Mouse (Mus musculus): ENCODE data around the gene Reps1. TPM values are rescaled to one million over a fixed set of nuclear protein-coding genes. Genes with fewer than 3 reads are reported as not detected.

The Reps1 gene
- polyA plus RNA-seq, 1 experiment from 2014 or later, result 33.2 TPM

GRCm38 (mm10) chr10:18090691-18091090 lies 35.0 kb downstream of the Reps1 start:
- ATAC-seq (replicated peaks; ENCODE audit: low FRiP score) (no peak), DNase-seq (ENCODE audit: low spot score) (no peak)
- Histone ChIP-seq H3K9ac (ENCODE audit: low read length) (no peak overlapping the region), H3K27ac (ENCODE audit: low read depth, low read length) (no peak overlapping the region), H3K4me1 (replicated peaks; ENCODE audit: control insufficient read depth, insufficient read depth, low read length) (no peaks in the 10 kb centered on the region), H3K4me2 (ENCODE audit: low read depth, low read length, severe bottlenecking) (no peak overlapping the region), H3K27me3 (ENCODE audit: control insufficient read depth, insufficient read depth, low read length) (no peaks in the 10 kb centered on the region), H3K36me3 (ENCODE audit: control insufficient read depth, insufficient read depth, low read length) (no peaks in the 10 kb centered on the region; the same call in 1 of the 2 replicates), H3K9me3 (ENCODE audit: control insufficient read depth, low read length) (no peaks in the 10 kb centered on the region), H3K4me3 (ENCODE audit: low read depth, low read length) (no peak overlapping the region)

- Histone ChIP-seq H3K4me1 (replicated peaks; ENCODE audit: control insufficient read depth, insufficient read depth, low read length) (no peaks in the 10 kb centered on the region), H3K4me3 (ENCODE audit: low read depth, low read length) (no peak overlapping the region), H3K9me3 (ENCODE audit: control insufficient read depth, low read length) (no peaks in the 10 kb centered on the region), H3K27ac (ENCODE audit: low read depth, low read length) (no peak overlapping the region), H3K36me3 (ENCODE audit: control insufficient read depth, insufficient read depth, low read length) (no peaks in the 10 kb centered on the region; the same call in 1 of the 2 replicates), H3K27me3 (ENCODE audit: control insufficient read depth, insufficient read depth, low read length) (no peaks in the 10 kb centered on the region), H3K4me2 (ENCODE audit: low read depth, low read length, severe bottlenecking) (no peak overlapping the region), H3K9ac (ENCODE audit: low read length) (no peak overlapping the region)
- WGBS, result 70% methylated on average over 5 of the region's 5 CpGs
- ATAC-seq (replicated peaks; ENCODE audit: low FRiP score) (no peak), DNase-seq (ENCODE audit: low spot score) (no peak)
These were observed 46.5 kb downstream of the Reps1 start for GRCm38 (mm10) chr10:18102166-18102565.

GRCm38 (mm10) chr10:18107471-18107870 lies 51.8 kb downstream of the Reps1 start:
- Histone ChIP-seq H3K4me3 (ENCODE audit: low read depth, low read length) (no peak overlapping the region), H3K4me1 (replicated peaks; ENCODE audit: control insufficient read depth, insufficient read depth, low read length) (no peaks in the 10 kb centered on the region), H3K9me3 (ENCODE audit: control insufficient read depth, low read length) (no peaks in the 10 kb centered on the region), H3K36me3 (ENCODE audit: control insufficient read depth, insufficient read depth, low read length) (no peaks in the 10 kb centered on the region), H3K9ac (ENCODE audit: low read length) (no peak overlapping the region), H3K27me3 (ENCODE audit: control insufficient read depth, insufficient read depth, low read length) (no peaks in the 10 kb centered on the region), H3K4me2 (ENCODE audit: low read depth, low read length, severe bottlenecking) (no peak overlapping the region), H3K27ac (ENCODE audit: low read depth, low read length) (no peak overlapping the region)
- WGBS, result 82% methylated on average over 5 of the region's 5 CpGs
- DNase-seq (ENCODE audit: low spot score) (no peak), ATAC-seq (replicated peaks; ENCODE audit: low FRiP score) (no peak)

- Histone ChIP-seq H3K36me3 (ENCODE audit: control insufficient read depth, insufficient read depth, low read length) (no peaks in the 10 kb centered on the region), H3K4me1 (replicated peaks; ENCODE audit: control insufficient read depth, insufficient read depth, low read length) (no peaks in the 10 kb centered on the region), H3K27me3 (ENCODE audit: control insufficient read depth, insufficient read depth, low read length) (no peaks in the 10 kb centered on the region), H3K27ac (ENCODE audit: low read depth, low read length) (no peak overlapping the region), H3K9me3 (ENCODE audit: control insufficient read depth, low read length) (no peaks in the 10 kb centered on the region), H3K4me3 (ENCODE audit: low read depth, low read length) (no peak overlapping the region), H3K9ac (ENCODE audit: low read length) (no peak overlapping the region), H3K4me2 (ENCODE audit: low read depth, low read length, severe bottlenecking) (no peak overlapping the region)
- ATAC-seq (replicated peaks; ENCODE audit: low FRiP score), result no peak
- no peak for DNase-seq (ENCODE audit: low spot score)
These were observed 55.3 kb downstream of the Reps1 start for GRCm38 (mm10) chr10:18110940-18111339.

GRCm38 (mm10) chr10:18113473-18114093 lies 57.9 kb downstream of the Reps1 start:
- H3K4me1 ChIP-seq (replicated peaks; ENCODE audit: control insufficient read depth, insufficient read depth, low read length), result no peaks in the 10 kb centered on the region
- no peak overlapping the region for H3K4me2 ChIP-seq (ENCODE audit: low read depth, low read length, severe bottlenecking)
- no peaks in the 10 kb centered on the region for H3K36me3 ChIP-seq (ENCODE audit: control insufficient read depth, insufficient read depth, low read length)
- H3K9ac ChIP-seq (ENCODE audit: low read length), result no peak overlapping the region
- WGBS, result 84% methylated on average over 10 of the region's 10 CpGs
- H3K4me3 ChIP-seq (ENCODE audit: low read depth, low read length), result no peak overlapping the region
- H3K9me3 ChIP-seq (ENCODE audit: control insufficient read depth, low read length), result no peaks in the 10 kb centered on the region
- ATAC-seq (replicated peaks; ENCODE audit: low FRiP score), result no peak
- DNase-seq (ENCODE audit: low spot score), result no peak
- no peaks in the 10 kb centered on the region for H3K27me3 ChIP-seq (ENCODE audit: control insufficient read depth, insufficient read depth, low read length)
- no peak overlapping the region for H3K27ac ChIP-seq (ENCODE audit: low read depth, low read length)

GRCm38 (mm10) chr10:18118336-18118735 lies 62.7 kb downstream of the Reps1 start:
- H3K27me3 ChIP-seq (ENCODE audit: control insufficient read depth, insufficient read depth, low read length), result no peaks in the 10 kb centered on the region
- H3K9me3 ChIP-seq (ENCODE audit: control insufficient read depth, low read length), result no peaks in the 10 kb centered on the region
- H3K4me1 ChIP-seq (replicated peaks; ENCODE audit: control insufficient read depth, insufficient read depth, low read length), result no peaks in the 10 kb centered on the region
- ATAC-seq (replicated peaks; ENCODE audit: low FRiP score) (no peak), DNase-seq (ENCODE audit: low spot score) (no peak)
- H3K4me2 ChIP-seq (ENCODE audit: low read depth, low read length, severe bottlenecking), result no peak overlapping the region
- H3K9ac ChIP-seq (ENCODE audit: low read length), result no peak overlapping the region
- no peak overlapping the region for H3K27ac ChIP-seq (ENCODE audit: low read depth, low read length)
- 96% methylated on average over 8 of the region's 8 CpGs for WGBS
- H3K4me3 ChIP-seq (ENCODE audit: low read depth, low read length), result no peak overlapping the region
- peaks cover 7% of the 10 kb centered on the region; the same call in 1 of the 2 replicates for H3K36me3 ChIP-seq (ENCODE audit: control insufficient read depth, insufficient read depth, low read length)

GRCm38 (mm10) chr10:18130276-18130675 lies 74.6 kb downstream of the Reps1 start:
- H3K9me3 ChIP-seq (ENCODE audit: control insufficient read depth, low read length), result no peaks in the 10 kb centered on the region
- no peak overlapping the region for H3K4me2 ChIP-seq (ENCODE audit: low read depth, low read length, severe bottlenecking)
- WGBS, result 95% methylated on average over 5 of the region's 5 CpGs
- no peak overlapping the region for H3K4me3 ChIP-seq (ENCODE audit: low read depth, low read length)
- H3K36me3 ChIP-seq (ENCODE audit: control insufficient read depth, insufficient read depth, low read length), result no peaks in the 10 kb centered on the region
- no peaks in the 10 kb centered on the region for H3K27me3 ChIP-seq (ENCODE audit: control insufficient read depth, insufficient read depth, low read length)
- DNase-seq (ENCODE audit: low spot score), result no peak
- no peak overlapping the region for H3K27ac ChIP-seq (ENCODE audit: low read depth, low read length)
- no peak for ATAC-seq (replicated peaks; ENCODE audit: low FRiP score)
- no peak overlapping the region for H3K9ac ChIP-seq (ENCODE audit: low read length)
- H3K4me1 ChIP-seq (replicated peaks; ENCODE audit: control insufficient read depth, insufficient read depth, low read length), result no peaks in the 10 kb centered on the region

- ATAC-seq (replicated peaks; ENCODE audit: low FRiP score), result no peak
- no peak for DNase-seq (ENCODE audit: low spot score)
- Histone ChIP-seq H3K9ac (ENCODE audit: low read length) (no peak overlapping the region), H3K4me2 (ENCODE audit: low read depth, low read length, severe bottlenecking) (no peak overlapping the region), H3K36me3 (ENCODE audit: control insufficient read depth, insufficient read depth, low read length) (no peaks in the 10 kb centered on the region), H3K4me3 (ENCODE audit: low read depth, low read length) (no peak overlapping the region), H3K9me3 (ENCODE audit: control insufficient read depth, low read length) (no peaks in the 10 kb centered on the region), H3K4me1 (replicated peaks; ENCODE audit: control insufficient read depth, insufficient read depth, low read length) (no peaks in the 10 kb centered on the region), H3K27me3 (ENCODE audit: control insufficient read depth, insufficient read depth, low read length) (no peaks in the 10 kb centered on the region), H3K27ac (ENCODE audit: low read depth, low read length) (no peak overlapping the region)
- 91% methylated on average over 10 of the region's 10 CpGs for WGBS
These were observed 76.3 kb downstream of the Reps1 start for GRCm38 (mm10) chr10:18131666-18132650.
